Mouse (Mus musculus): ENCODE results near the gene Gm15446.
"Not testable (repeated sequence)": the region's sequence is repeated elsewhere in the genome, so short reads cannot be mapped to it uniquely, and the experiment has no call there.

Gene Gm15446

DNA sequence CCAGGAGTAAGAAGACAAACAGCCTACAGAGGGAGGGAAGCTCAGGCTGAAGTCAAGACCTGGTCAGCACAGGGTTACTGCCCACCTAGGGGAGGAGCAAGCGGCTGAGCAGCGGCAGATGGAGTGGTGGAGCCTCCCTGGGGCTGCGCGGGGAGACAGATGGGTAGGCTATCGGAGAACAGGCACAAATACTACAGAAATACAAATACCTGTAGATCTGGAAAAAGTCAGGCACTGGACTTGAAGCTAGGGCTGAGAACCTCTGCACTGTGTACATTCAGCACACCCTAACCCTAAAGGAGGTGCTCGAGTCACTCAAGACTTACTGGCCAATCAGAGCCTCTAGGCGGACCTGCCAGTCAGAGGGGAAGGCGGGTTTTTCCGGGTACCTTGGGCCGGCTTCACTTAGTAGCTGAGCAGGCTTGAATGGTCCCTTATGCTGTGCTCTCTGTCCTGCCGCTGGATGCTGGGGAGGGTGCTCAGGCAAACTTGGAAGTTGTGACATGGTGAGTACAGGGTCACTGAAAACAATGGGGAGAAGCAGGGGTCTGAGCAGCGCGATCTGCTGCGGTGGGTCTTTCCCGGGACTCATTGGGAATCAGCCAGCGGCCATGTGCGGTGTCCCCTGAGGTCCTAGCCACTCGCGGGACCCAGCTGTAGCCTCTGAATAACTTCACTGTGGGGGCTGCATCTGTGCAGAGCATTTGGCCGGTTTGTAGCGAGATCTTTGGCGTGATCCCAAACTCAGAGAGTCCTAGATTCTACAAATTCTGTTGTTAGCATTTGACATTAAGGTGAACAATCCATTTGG is at the start of gene Gm15446:
Gene Gm15446 (plus strand): TSS at position 140 of the 811 bp plus-strand sequence.
- peak; percentile 71 for DNase-seq (ENCODE audit: low read depth, low spot score)

DNA sequence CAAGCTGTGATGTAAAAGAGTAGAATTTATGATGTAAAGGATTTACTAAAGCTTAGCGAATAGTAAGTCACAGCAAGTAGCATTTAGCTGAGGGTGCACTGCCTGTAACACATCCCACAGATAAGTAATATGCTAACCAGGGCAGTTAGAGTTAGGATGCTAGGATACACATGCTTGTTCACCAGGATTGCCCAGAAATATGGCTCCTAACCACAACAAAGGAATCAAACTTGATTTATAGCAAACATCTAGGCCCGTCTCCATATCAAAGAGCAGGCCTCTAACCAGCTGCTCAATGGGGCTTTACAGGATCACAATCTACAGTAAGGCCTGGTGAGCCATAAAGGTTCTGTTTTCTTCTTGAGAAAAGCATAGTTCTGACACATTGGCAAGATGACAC is 929 bp downstream of the Gm15446 start:
- not testable (repeated sequence) for DNase-seq (ENCODE audit: low read depth, low spot score)

DNA sequence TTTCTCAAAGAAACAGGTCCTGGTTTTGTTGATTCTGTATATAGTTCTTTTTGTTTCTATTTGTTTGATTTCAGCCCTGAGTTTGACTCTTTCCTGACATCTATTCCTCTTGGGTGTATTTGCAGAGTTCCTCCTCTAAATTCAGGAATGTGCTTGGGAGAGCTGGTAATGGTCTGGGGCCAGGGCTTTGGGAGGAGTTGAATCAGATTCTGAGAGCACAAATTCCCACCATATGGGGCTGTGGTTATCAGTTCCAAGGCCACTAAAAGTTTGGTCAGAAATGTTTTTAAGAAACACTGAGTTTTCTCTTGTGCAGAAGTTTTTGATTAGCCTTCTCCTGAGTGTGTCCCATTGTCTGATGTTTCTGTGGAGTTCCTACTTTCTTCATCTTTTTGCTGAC is 1.7 kb downstream of the Gm15446 start:
- no peak for DNase-seq (ENCODE audit: low read depth, low spot score)

DNA sequence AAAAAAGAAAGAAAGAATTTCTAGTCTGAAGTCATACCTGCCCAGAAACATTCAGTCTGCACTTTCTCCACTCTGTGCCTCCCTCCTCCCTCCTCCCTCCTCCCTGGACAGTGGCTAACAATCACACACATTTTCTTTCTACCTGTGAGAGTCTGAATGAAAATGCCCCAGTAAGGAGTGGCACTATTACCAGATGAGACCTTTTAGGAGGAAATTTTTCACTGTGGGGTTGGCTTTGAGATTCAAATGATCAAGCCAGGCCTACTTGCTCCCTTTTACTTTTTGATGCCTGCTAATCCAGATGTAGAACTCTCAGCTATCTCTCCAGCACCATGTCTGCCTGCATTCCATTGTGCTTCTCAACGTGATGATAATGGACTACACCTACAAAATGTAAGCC is 27.1 kb downstream of the Gm15446 start:
- no peak for DNase-seq (ENCODE audit: low read depth, low spot score)

GRCm38 (mm10) chr5:109980743-109981142 is 57.5 kb downstream of the Gm15446 start:
- not testable (repeated sequence) for DNase-seq (ENCODE audit: low read depth, low spot score)
